Mouse (Mus musculus) adrenal gland, postnatal 0 days (tissue): ENCODE results near the gene Efemp1. TPM values are rescaled to one million over a fixed set of nuclear protein-coding genes. Genes with fewer than 3 reads are reported as not detected.

Source experiments
- polyA plus RNA-seq: library from polyadenylated mRNA; unstranded; fragments of >200 nt; fragmentation: Nextera tagmentation; extraction: Ambion mirVana; gene quantifications from 2 replicates; pipeline ENCODE4 v1.2.1, GENCODE M21; 2015

Efemp1 gene
- polyA plus RNA-seq: 40.7 and 47.2 TPM in 2 replicates

GRCm38 (mm10) chr11:28853102-28853800 is at the start of gene Efemp1:
Gene Efemp1 (plus strand): TSS chr11:28853204.

